Mouse (Mus musculus): ENCODE measurements around the gene Tmub2. TPM values are rescaled to one million over a fixed set of nuclear protein-coding genes. Genes with fewer than 3 reads are reported as not detected.

The Tmub2 gene
- 59.9 and 68.6 TPM in 2 replicates for polyA plus RNA-seq (2012; rRNA removed)
- 52.6 and 53.5 TPM in 2 replicates for polyA plus RNA-seq (2014; fragmentation: Nextera tagmentation; extraction: Ambion mirVana)

DNA sequence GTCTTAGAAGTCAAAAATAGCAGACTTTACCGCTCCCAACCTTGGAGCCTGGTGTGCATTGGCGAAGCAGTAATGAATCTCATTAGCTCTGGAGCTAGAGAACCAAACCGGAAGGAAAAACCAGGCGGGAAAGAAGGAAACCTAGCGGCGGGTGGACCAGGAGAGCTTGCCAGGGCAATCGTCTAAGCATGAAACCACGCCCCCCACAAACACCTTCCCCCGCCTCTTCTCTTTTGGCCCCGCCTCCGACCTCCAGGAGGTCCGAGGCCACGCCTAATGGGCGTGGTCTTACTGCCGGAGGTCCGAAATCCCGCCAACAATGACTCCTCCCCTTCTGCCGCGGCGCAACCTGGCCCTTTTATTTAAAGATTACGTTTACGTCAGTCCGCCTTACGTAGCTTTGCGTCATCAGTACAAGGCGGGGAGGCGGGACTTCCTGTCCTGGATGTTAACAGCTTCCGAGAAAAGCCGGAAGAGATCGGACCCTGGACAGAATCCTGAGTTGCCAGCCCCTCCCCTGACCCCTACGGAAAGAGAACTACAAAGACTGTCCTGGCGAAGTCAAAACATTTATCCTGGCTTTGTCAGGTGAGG is at the start of gene Tmub2:
Gene Tmub2 (plus strand): TSS at position 431 of the 594 bp plus-strand sequence.
- WGBS = under 1% methylated on average over 32 of the region's 32 CpGs
- ATAC-seq (ENCODE audit: low FRiP score, low read depth) (peak; percentile 94), DNase-seq (ENCODE audit: low spot score) (peak; percentile 99)
- H3K9me3 ChIP-seq (ENCODE audit: control insufficient read depth, low read length) = no peaks in the 10 kb centered on the region
- peak within 1 kb of the TSS; percentile 79 for H3K4me3 ChIP-seq (replicated peaks; ENCODE audit: low read length)
- peak within 1 kb of the TSS; percentile 80 for H3K9ac ChIP-seq (ENCODE audit: low read depth, low read length, severe bottlenecking)
- H3K4me1 ChIP-seq (ENCODE audit: control insufficient read depth, insufficient read depth, low read length) = peaks cover 5% of the 10 kb centered on the region
- H3K4me2 ChIP-seq (replicated peaks; ENCODE audit: low read depth, low read length, severe bottlenecking) = peak within 1 kb of the TSS; percentile 80
- no peak for TF ChIP-seq POLR2A (IDR thresholded peaks at IDR 0.05; ENCODE audit: borderline replicate concordance, extremely low read depth, insufficient read depth, insufficient read length)
- no peaks in the 10 kb centered on the region for H3K27me3 ChIP-seq (ENCODE audit: control insufficient read depth, insufficient read depth, low read length)
- peaks cover 18% of the 10 kb centered on the region for H3K36me3 ChIP-seq (ENCODE audit: control insufficient read depth, insufficient read depth, low read length)
- peak within 1 kb of the TSS; percentile 67 for H3K27ac ChIP-seq (replicated peaks; ENCODE audit: low read depth, low read length)

GRCm38 (mm10) chr11:102236022-102236421 is 48.7 kb upstream of the Tmub2 start:
- Histone ChIP-seq H3K36me3 (ENCODE audit: control insufficient read depth, insufficient read depth, low read length) (no peaks in the 10 kb centered on the region), H3K4me3 (replicated peaks; ENCODE audit: low read length) (no peak overlapping the region), H3K4me2 (replicated peaks; ENCODE audit: low read depth, low read length, severe bottlenecking) (no peak overlapping the region), H3K27me3 (ENCODE audit: control insufficient read depth, insufficient read depth, low read length) (no peaks in the 10 kb centered on the region), H3K9me3 (ENCODE audit: control insufficient read depth, low read length) (no peaks in the 10 kb centered on the region), H3K9ac (ENCODE audit: low read depth, low read length, severe bottlenecking) (no peak overlapping the region), H3K4me1 (ENCODE audit: control insufficient read depth, insufficient read depth, low read length) (no peaks in the 10 kb centered on the region), H3K27ac (replicated peaks; ENCODE audit: low read depth, low read length) (no peak overlapping the region)
- DNase-seq (ENCODE audit: low spot score) (no peak), ATAC-seq (ENCODE audit: low FRiP score, low read depth) (no peak)
- no peak for TF ChIP-seq POLR2A (IDR thresholded peaks at IDR 0.05; ENCODE audit: borderline replicate concordance, extremely low read depth, insufficient read depth, insufficient read length)
- WGBS = 66% methylated on average over 2 of the region's 2 CpGs

- no peaks in the 10 kb centered on the region for H3K27me3 ChIP-seq (ENCODE audit: control insufficient read depth, insufficient read depth, low read length)
- H3K4me1 ChIP-seq (ENCODE audit: control insufficient read depth, insufficient read depth, low read length) = peaks cover 10% of the 10 kb centered on the region; the same call in 1 of the 2 replicates
- H3K9ac ChIP-seq (ENCODE audit: low read depth, low read length, severe bottlenecking) = no peak overlapping the region
- no peak overlapping the region for H3K27ac ChIP-seq (replicated peaks; ENCODE audit: low read depth, low read length)
- H3K36me3 ChIP-seq (ENCODE audit: control insufficient read depth, insufficient read depth, low read length) = no peaks in the 10 kb centered on the region
- H3K4me2 ChIP-seq (replicated peaks; ENCODE audit: low read depth, low read length, severe bottlenecking) = no peak overlapping the region
- no peak for TF ChIP-seq POLR2A (IDR thresholded peaks at IDR 0.05; ENCODE audit: borderline replicate concordance, extremely low read depth, insufficient read depth, insufficient read length)
- no peak overlapping the region for H3K4me3 ChIP-seq (replicated peaks; ENCODE audit: low read length)
- ATAC-seq (ENCODE audit: low FRiP score, low read depth) = no peak
- WGBS = 92% methylated on average over 6 of the region's 6 CpGs
- DNase-seq (ENCODE audit: low spot score) = no peak
- no peaks in the 10 kb centered on the region for H3K9me3 ChIP-seq (ENCODE audit: control insufficient read depth, low read length)
Measured at GRCm38 (mm10) chr11:102240636-102241035, 44.1 kb upstream of the Tmub2 start.

GRCm38 (mm10) chr11:102241246-102241645 is 43.5 kb upstream of the Tmub2 start:
- DNase-seq (ENCODE audit: low spot score) = no peak
- Histone ChIP-seq H3K4me3 (replicated peaks; ENCODE audit: low read length) (no peak overlapping the region), H3K27ac (replicated peaks; ENCODE audit: low read depth, low read length) (no peak overlapping the region), H3K4me1 (ENCODE audit: control insufficient read depth, insufficient read depth, low read length) (peaks cover 13% of the 10 kb centered on the region; the same call in 1 of the 2 replicates), H3K9me3 (ENCODE audit: control insufficient read depth, low read length) (no peaks in the 10 kb centered on the region), H3K36me3 (ENCODE audit: control insufficient read depth, insufficient read depth, low read length) (no peaks in the 10 kb centered on the region), H3K9ac (ENCODE audit: low read depth, low read length, severe bottlenecking) (no peak overlapping the region), H3K27me3 (ENCODE audit: control insufficient read depth, insufficient read depth, low read length) (no peaks in the 10 kb centered on the region), H3K4me2 (replicated peaks; ENCODE audit: low read depth, low read length, severe bottlenecking) (no peak overlapping the region)
- WGBS = 76% methylated on average over 5 of the region's 5 CpGs
- no peak for TF ChIP-seq POLR2A (IDR thresholded peaks at IDR 0.05; ENCODE audit: borderline replicate concordance, extremely low read depth, insufficient read depth, insufficient read length)
- no peak for ATAC-seq (ENCODE audit: low FRiP score, low read depth)

- Histone ChIP-seq H3K4me1 (ENCODE audit: control insufficient read depth, insufficient read depth, low read length) (peaks cover 13% of the 10 kb centered on the region; the same call in 1 of the 2 replicates), H3K27ac (replicated peaks; ENCODE audit: low read depth, low read length) (no peak overlapping the region), H3K9ac (ENCODE audit: low read depth, low read length, severe bottlenecking) (no peak overlapping the region), H3K4me3 (replicated peaks; ENCODE audit: low read length) (no peak overlapping the region), H3K9me3 (ENCODE audit: control insufficient read depth, low read length) (no peaks in the 10 kb centered on the region), H3K27me3 (ENCODE audit: control insufficient read depth, insufficient read depth, low read length) (no peaks in the 10 kb centered on the region), H3K4me2 (replicated peaks; ENCODE audit: low read depth, low read length, severe bottlenecking) (no peak overlapping the region), H3K36me3 (ENCODE audit: control insufficient read depth, insufficient read depth, low read length) (no peaks in the 10 kb centered on the region)
- WGBS = 63% methylated on average over 5 of the region's 5 CpGs
- no peak for TF ChIP-seq POLR2A (IDR thresholded peaks at IDR 0.05; ENCODE audit: borderline replicate concordance, extremely low read depth, insufficient read depth, insufficient read length)
- DNase-seq (ENCODE audit: low spot score) (no peak), ATAC-seq (ENCODE audit: low FRiP score, low read depth) (no peak)
Measured at GRCm38 (mm10) chr11:102241874-102242273, 42.9 kb upstream of the Tmub2 start.

All from limb, embryonic 14.5 days (tissue).